8 mouse cellular contexts compared by ENCODE assay signal in the genomic region with DNA sequence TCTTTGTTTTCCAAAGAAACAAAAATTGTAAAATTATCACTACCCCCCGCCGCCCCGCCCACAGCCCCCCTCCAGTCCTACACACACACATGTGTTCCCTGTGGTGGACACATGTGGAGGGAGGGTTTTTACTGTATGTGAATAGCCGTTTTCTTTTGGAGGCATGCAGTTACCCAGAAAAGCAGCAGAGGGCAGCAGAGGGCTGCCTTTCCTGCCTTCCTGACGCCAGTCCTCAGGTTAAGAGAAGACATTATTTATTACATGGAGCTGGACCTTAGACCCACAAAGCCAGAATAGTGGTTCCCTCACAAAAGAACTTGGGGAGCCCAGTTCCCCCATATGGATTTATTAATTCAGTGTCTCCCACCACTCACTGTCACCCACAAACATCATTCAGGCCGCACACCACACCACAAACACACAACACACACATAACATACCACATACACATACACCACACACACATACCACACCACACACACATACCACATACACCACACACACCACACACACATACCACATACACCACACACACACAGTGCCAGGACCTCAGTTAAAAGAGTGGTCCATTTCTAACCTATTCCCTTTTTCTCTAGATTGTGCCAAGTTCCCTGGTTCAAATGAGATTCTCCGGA. TPM values are rescaled to one million over a fixed set of nuclear protein-coding genes. Genes with fewer than 3 reads are reported as not detected.
DNase-seq lines count a peak whose midpoint lies in the region; ATAC-seq and TF ChIP-seq lines count a peak whose summit lies in the region.

No protein-coding gene starts in this region.

- no peaks in the 10 kb centered on the region for H3K9me3 ChIP-seq in intestine, embryonic 14.5 days (ENCODE audit: control insufficient read depth, low read length)

- peak; percentile 64 for ATAC-seq in intestine, embryonic 14.5 days (replicated peaks; ENCODE audit: low FRiP score, low TSS enrichment, low read depth)

- WGBS in intestine, embryonic 14.5 days: 20% methylated on average over 7 of the region's 7 CpGs

- no peak overlapping the region for H3K4me3 ChIP-seq in gastrocnemius, adult 2 months
- no peak overlapping the region for H3K4me3 ChIP-seq in intestine, embryonic 14.5 days (ENCODE audit: low read depth, low read length)

- H3K4me2 ChIP-seq in intestine, embryonic 14.5 days (ENCODE audit: low read length): no peak overlapping the region

- H3K4me1 ChIP-seq in intestine, embryonic 14.5 days (replicated peaks; ENCODE audit: control insufficient read depth, insufficient read depth, low read length): no peaks in the 10 kb centered on the region

- no peak overlapping the region for H3K9ac ChIP-seq in intestine, embryonic 14.5 days (ENCODE audit: low read length)

- intact Hi-C loops in gastrocnemius, adult 2 months (cut with DNase I): loop anchor here (2.0 kb wide), 1 partner anchor 29 kb away; no protein-coding TSS in a partner anchor
- intact Hi-C loops in left cerebral cortex, postnatal 10 days (cut with DNase I): loop anchor here (5.0 to 10.0 kb wide), 3 partner anchors 173 to 251 kb away; no protein-coding TSS in a partner anchor

- no peaks in the 10 kb centered on the region for H3K27me3 ChIP-seq in intestine, embryonic 14.5 days (replicated peaks; ENCODE audit: control insufficient read depth, insufficient read depth, low read length)

- no peaks in the 10 kb centered on the region for H3K36me3 ChIP-seq in intestine, embryonic 14.5 days (ENCODE audit: control insufficient read depth, insufficient read depth, low read length)

- no peak overlapping the region for H3K27ac ChIP-seq in gastrocnemius, adult 2 months
- no peak overlapping the region for H3K27ac ChIP-seq in intestine, embryonic 14.5 days (ENCODE audit: low read depth)

- DNase-seq in adipocyte (ENCODE audit: low spot score): peak; percentile 88
- peak; percentile 58 to 74 for DNase-seq in cerebellum, postnatal 4 days (ENCODE audit: low spot score in 2 of 2)
- DNase-seq in gastrocnemius, adult 2 months: peak; percentile 71
- DNase-seq in intestine, embryonic 14.5 days (ENCODE audit: low spot score): peak; percentile 84
- peak; percentile 60 to 66 for DNase-seq in left cerebral cortex, postnatal 10 days (ENCODE audit: extremely low spot score in 1 of 2, low spot score in 2 of 2)
- peak; percentile 84 for DNase-seq in mesoderm, embryonic 11.5 days (ENCODE audit: low read depth, low spot score)
- DNase-seq in right cerebral cortex, postnatal 36 days (ENCODE audit: low spot score in 2 of 2): peak; percentile 39 to 48
- DNase-seq in yolk sac, embryonic 10.5 days (ENCODE audit: low spot score): peak; percentile 55

- peak; percentile 92 for TF ChIP-seq CTCF in gastrocnemius, adult 2 months (IDR thresholded peaks at IDR 0.05)

RNA-seq across cellular contexts. Expression of gene Efcab14, which starts 5.8 kb away (rescaled TPM):
- total RNA-seq in gastrocnemius, adult 2 months (2021): 10 to 100 TPM; 35.7 to 49.5 TPM
- polyA plus RNA-seq in intestine, embryonic 14.5 days (2014; fragmentation: Nextera tagmentation; extraction: Ambion mirVana): 46.1 and 49.2 TPM in 2 replicates
- 10 to 100 TPM; 28.8 to 31.6 TPM for total RNA-seq in left cerebral cortex, postnatal 10 days (2021)

RNA-seq across cellular contexts. Expression of gene Tex38, which starts 49.1 kb away (rescaled TPM):
- 1 to 10 TPM; 2.3 to 2.8 TPM for total RNA-seq in gastrocnemius, adult 2 months (2021)
- 0.39 TPM in 2 replicates for polyA plus RNA-seq in intestine, embryonic 14.5 days (2014; fragmentation: Nextera tagmentation; extraction: Ambion mirVana)
- total RNA-seq in left cerebral cortex, postnatal 10 days (2021): not detected

RNA-seq across cellular contexts. Expression of gene Atpaf1, which starts 52.9 kb away (rescaled TPM):
- total RNA-seq in gastrocnemius, adult 2 months (2021): 10 to 100 TPM; 46.9 to 70.1 TPM
- 62.7 and 73.0 TPM in 2 replicates for polyA plus RNA-seq in intestine, embryonic 14.5 days (2014; fragmentation: Nextera tagmentation; extraction: Ambion mirVana)
- 10 to 100 TPM; 27.0 to 29.1 TPM for total RNA-seq in left cerebral cortex, postnatal 10 days (2021)
